Mouse (Mus musculus): ENCODE data around the gene Tnrc6b. TPM values are rescaled to one million over a fixed set of nuclear protein-coding genes. Genes with fewer than 3 reads are reported as not detected.

Gene Tnrc6b
- polyA plus RNA-seq, 1 experiment from 2014 or later, result 22.1 TPM

GRCm38 (mm10) chr15:80977620-80978334, 266.7 kb downstream of the Tnrc6b start, which contains the start of gene Sgsm3:
Gene Sgsm3 (plus strand): TSS chr15:80977765.
- Histone ChIP-seq H3K4me1 (ENCODE audit: control insufficient read depth, low read depth, low read length) (peaks cover 20% of the 10 kb centered on the region), H3K36me3 (ENCODE audit: control insufficient read depth, insufficient read depth) (no peaks in the 10 kb centered on the region), H3K4me2 (ENCODE audit: low read depth, low read length) (peak within 1 kb of the TSS; percentile 89), H3K9ac (ENCODE audit: low read depth, low read length) (peak within 1 kb of the TSS; percentile 82), H3K4me3 (ENCODE audit: low read depth, low read length) (peak within 1 kb of the TSS; percentile 85), H3K27me3 (ENCODE audit: control insufficient read depth, insufficient read depth, low read depth, low read length) (no peaks in the 10 kb centered on the region), H3K9me3 (replicated peaks; ENCODE audit: control insufficient read depth, low read length) (no peaks in the 10 kb centered on the region), H3K27ac (ENCODE audit: low read length) (0 out of 2 replicates have a peak within 1 kb of the TSS, but pooled peaks have one; percentile 7)
- peak; percentile 90 for ATAC-seq (ENCODE audit: low read depth)
- under 1% methylated on average over 67 of the region's 67 CpGs for WGBS (ENCODE audit: insufficient replicate concordance)

GRCm38 (mm10) chr15:80979611-80980010, 268.5 kb downstream of the Tnrc6b start:
- ATAC-seq (ENCODE audit: low read depth), result no peak

GRCm38 (mm10) chr15:80981176-80981575, 270.1 kb downstream of the Tnrc6b start:
- 34% methylated on average over 4 of the region's 4 CpGs for WGBS (ENCODE audit: insufficient replicate concordance)
- ATAC-seq (ENCODE audit: low read depth), result peak; percentile 49
- Histone ChIP-seq H3K9me3 (replicated peaks; ENCODE audit: control insufficient read depth, low read length) (no peaks in the 10 kb centered on the region), H3K36me3 (ENCODE audit: control insufficient read depth, insufficient read depth) (no peaks in the 10 kb centered on the region), H3K27me3 (ENCODE audit: control insufficient read depth, insufficient read depth, low read depth, low read length) (no peaks in the 10 kb centered on the region), H3K9ac (ENCODE audit: low read depth, low read length) (no peak overlapping the region), H3K4me1 (ENCODE audit: control insufficient read depth, low read depth, low read length) (peaks cover 20% of the 10 kb centered on the region), H3K27ac (ENCODE audit: low read length) (no peak overlapping the region), H3K4me2 (ENCODE audit: low read depth, low read length) (no peak overlapping the region), H3K4me3 (ENCODE audit: low read depth, low read length) (no peak overlapping the region)

More at GRCm38 (mm10) chr15:80979611-80980010, 268.5 kb downstream of the Tnrc6b start:
- H3K4me2 ChIP-seq (ENCODE audit: low read depth, low read length), result no peak overlapping the region
- no peak overlapping the region for H3K27ac ChIP-seq (ENCODE audit: low read length)
- H3K9ac ChIP-seq (ENCODE audit: low read depth, low read length), result no peak overlapping the region
- no peaks in the 10 kb centered on the region for H3K27me3 ChIP-seq (ENCODE audit: control insufficient read depth, insufficient read depth, low read depth, low read length)
- H3K9me3 ChIP-seq (replicated peaks; ENCODE audit: control insufficient read depth, low read length), result no peaks in the 10 kb centered on the region
- WGBS (ENCODE audit: insufficient replicate concordance), result 65% methylated on average over 4 of the region's 4 CpGs
- H3K4me1 ChIP-seq (ENCODE audit: control insufficient read depth, low read depth, low read length), result peaks cover 20% of the 10 kb centered on the region
- H3K4me3 ChIP-seq (ENCODE audit: low read depth, low read length), result no peak overlapping the region
- no peaks in the 10 kb centered on the region for H3K36me3 ChIP-seq (ENCODE audit: control insufficient read depth, insufficient read depth)

GRCm38 (mm10) chr15:80983264-80983663, 272.2 kb downstream of the Tnrc6b start:
- H3K4me3 ChIP-seq (ENCODE audit: low read depth, low read length), result no peak overlapping the region
- H3K27ac ChIP-seq (ENCODE audit: low read length), result no peak overlapping the region
- H3K4me1 ChIP-seq (ENCODE audit: control insufficient read depth, low read depth, low read length), result peaks cover 18% of the 10 kb centered on the region
- no peak overlapping the region for H3K9ac ChIP-seq (ENCODE audit: low read depth, low read length)
- no peak for ATAC-seq (ENCODE audit: low read depth)
- no peaks in the 10 kb centered on the region for H3K36me3 ChIP-seq (ENCODE audit: control insufficient read depth, insufficient read depth)
- H3K9me3 ChIP-seq (replicated peaks; ENCODE audit: control insufficient read depth, low read length), result no peaks in the 10 kb centered on the region
- 82% methylated on average over 2 of the region's 2 CpGs for WGBS (ENCODE audit: insufficient replicate concordance)
- H3K4me2 ChIP-seq (ENCODE audit: low read depth, low read length), result no peak overlapping the region
- no peaks in the 10 kb centered on the region for H3K27me3 ChIP-seq (ENCODE audit: control insufficient read depth, insufficient read depth, low read depth, low read length)

- H3K4me1 ChIP-seq (ENCODE audit: control insufficient read depth, low read depth, low read length), result peaks cover 5% of the 10 kb centered on the region; the same call in 1 of the 2 replicates
- no peak overlapping the region for H3K27ac ChIP-seq (ENCODE audit: low read length)
- 18% methylated on average over 1 of the region's 1 CpGs for whole genome bisulfite sequencing (ENCODE audit: insufficient replicate concordance)
- H3K27me3 ChIP-seq (ENCODE audit: control insufficient read depth, insufficient read depth, low read depth, low read length), result no peaks in the 10 kb centered on the region
- no peak overlapping the region for H3K9ac ChIP-seq (ENCODE audit: low read depth, low read length)
- H3K4me2 ChIP-seq (ENCODE audit: low read depth, low read length), result no peak overlapping the region
- no peaks in the 10 kb centered on the region for H3K9me3 ChIP-seq (replicated peaks; ENCODE audit: control insufficient read depth, low read length)
- no peak overlapping the region for H3K4me3 ChIP-seq (ENCODE audit: low read depth, low read length)
- no peaks in the 10 kb centered on the region for H3K36me3 ChIP-seq (ENCODE audit: control insufficient read depth, insufficient read depth)
- ATAC-seq (ENCODE audit: low read depth), result no peak
These were observed 277.2 kb downstream of the Tnrc6b start for GRCm38 (mm10) chr15:80988331-80988730.

GRCm38 (mm10) chr15:80989712-80990111, 278.6 kb downstream of the Tnrc6b start:
- Histone ChIP-seq H3K9me3 (replicated peaks; ENCODE audit: control insufficient read depth, low read length) (no peaks in the 10 kb centered on the region), H3K9ac (ENCODE audit: low read depth, low read length) (no peak overlapping the region), H3K4me2 (ENCODE audit: low read depth, low read length) (no peak overlapping the region), H3K36me3 (ENCODE audit: control insufficient read depth, insufficient read depth) (no peaks in the 10 kb centered on the region), H3K4me1 (ENCODE audit: control insufficient read depth, low read depth, low read length) (peaks cover 5% of the 10 kb centered on the region; the same call in 1 of the 2 replicates), H3K27ac (ENCODE audit: low read length) (no peak overlapping the region), H3K27me3 (ENCODE audit: control insufficient read depth, insufficient read depth, low read depth, low read length) (no peaks in the 10 kb centered on the region), H3K4me3 (ENCODE audit: low read depth, low read length) (no peak overlapping the region)
- 44% methylated on average over 3 of the region's 3 CpGs for WGBS (ENCODE audit: insufficient replicate concordance)
- ATAC-seq (ENCODE audit: low read depth), result no peak

Small RNA genes within 50 kb of the gene (microRNA-seq; reads per million reads assigned to microRNA genes)
- 35.7 reads per million, percentile 44 among the genes with 10 or more reads in this experiment for gene Mir5113

Other genes with a start within 250 kb of the Tnrc6b start
- not detected in 2 replicates for gene Enthd1, start 146.2 kb upstream of the Tnrc6b start, polyA plus RNA-seq (2015; fragmentation: Nextera tagmentation; extraction: Ambion mirVana)
- gene Grap2, start 138.7 kb upstream of the Tnrc6b start, polyA plus RNA-seq (2015; fragmentation: Nextera tagmentation; extraction: Ambion mirVana), result 12.7 and 14.0 TPM in 2 replicates
- gene Fam83f, start 39.5 kb upstream of the Tnrc6b start, polyA plus RNA-seq (2015; fragmentation: Nextera tagmentation; extraction: Ambion mirVana), result 4.5 and 6.0 TPM in 2 replicates
- 55.1 and 65.0 TPM in 2 replicates for gene Adsl, start 237.2 kb downstream of the Tnrc6b start, polyA plus RNA-seq (2015; fragmentation: Nextera tagmentation; extraction: Ambion mirVana)

Measured in liver, embryonic 16.5 days (tissue).